Mouse (Mus musculus): ENCODE measurements around the gene Sugt1.
A peak's percentile ranks its signal among the peaks of the same experiment; 100 is the strongest.

Gene Sugt1

DNA sequence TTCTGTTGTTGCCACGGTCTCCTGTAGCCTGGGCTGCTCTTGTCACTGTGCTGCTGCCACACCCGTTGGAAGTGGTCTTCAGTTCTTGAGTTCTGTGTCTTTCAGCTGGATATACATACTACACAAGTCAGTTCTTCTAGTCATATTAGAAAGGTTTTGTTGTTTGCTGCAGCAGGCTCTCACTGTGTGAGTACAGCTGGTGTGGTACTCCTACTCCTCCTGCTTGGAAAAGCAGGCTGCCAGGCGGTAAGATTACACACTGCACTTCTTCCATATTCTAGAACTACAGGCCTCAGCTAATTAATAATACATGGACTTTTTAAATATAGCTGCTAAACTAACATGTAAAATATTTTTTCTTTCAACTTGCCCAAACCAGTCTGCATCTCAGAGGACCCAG is 19.4 kb downstream of the Sugt1 start:
- DNase-seq (ENCODE audit: low spot score), result no peak

DNA sequence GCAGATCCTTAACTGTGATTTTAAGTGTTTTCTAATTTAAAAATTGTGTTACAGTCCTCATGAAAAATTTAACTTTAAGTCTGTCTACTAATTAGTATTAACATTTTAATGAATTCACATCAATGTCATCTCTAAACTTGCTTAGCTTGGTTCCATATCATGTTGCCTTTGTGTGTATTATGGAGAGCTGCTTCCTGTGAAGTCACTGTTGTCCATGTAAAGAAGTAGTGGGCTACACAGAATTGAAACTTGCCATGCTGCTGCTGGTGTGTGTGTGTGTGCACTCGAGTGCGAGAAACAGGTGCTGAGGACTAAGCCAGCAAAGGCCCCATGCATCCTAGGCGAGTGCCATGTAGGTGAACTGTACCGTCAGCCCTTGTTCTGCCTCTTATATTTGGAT is 19.9 kb downstream of the Sugt1 start:
- no peak for DNase-seq (ENCODE audit: low spot score)

DNA sequence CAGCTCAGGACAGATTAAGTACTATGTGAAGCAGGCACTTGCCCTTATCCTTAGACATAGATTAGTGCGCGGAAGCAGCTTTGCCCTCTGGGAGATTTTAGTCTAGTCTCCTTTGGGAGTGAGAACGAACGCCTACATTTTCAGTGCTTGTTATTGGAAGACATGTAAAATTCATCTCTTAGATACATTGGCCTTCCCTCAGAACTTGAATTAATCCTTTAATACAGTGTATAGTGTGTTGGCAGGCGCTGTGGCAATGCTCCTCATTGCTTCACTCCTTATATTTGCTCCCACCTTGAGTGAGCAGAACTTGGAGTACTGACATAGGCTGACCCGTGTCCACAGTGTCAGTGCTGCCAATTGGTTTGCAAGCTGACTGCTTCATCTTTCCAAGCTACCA is 20.8 kb downstream of the Sugt1 start:
- DNase-seq (ENCODE audit: low spot score), result no peak

DNA sequence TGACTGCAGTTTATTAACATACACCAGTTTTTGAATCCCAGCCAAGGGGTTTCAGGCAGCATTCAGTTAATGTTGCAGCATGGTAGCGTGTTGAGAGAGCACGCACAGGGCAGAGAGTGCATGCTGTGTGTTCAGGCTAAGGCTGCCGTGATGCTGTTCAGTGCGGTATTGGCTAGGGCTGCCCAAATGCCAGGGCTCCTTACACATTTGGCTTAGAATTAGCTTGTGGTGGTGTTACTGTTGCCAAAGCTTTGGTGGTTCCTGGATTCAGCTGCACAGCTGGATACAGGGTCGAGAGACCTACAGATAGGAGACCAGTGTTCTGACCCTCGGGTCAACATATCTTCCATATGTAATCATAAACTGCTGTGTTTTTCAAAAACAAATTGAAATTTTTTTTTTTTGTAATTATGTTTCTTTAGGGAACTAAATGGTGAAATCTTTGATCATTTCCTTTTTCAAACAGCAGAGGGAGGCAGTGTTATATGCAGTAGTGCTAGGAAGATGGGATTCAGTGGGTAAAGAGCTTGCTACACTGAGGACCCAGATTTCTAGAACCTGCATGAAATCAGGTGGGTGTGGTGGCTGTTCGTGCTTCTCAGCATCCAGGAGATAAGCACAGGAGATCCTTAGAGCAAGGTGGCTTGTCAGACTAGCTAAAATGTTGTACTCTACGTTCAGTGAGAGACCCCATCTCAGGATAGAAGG is 29.8 kb downstream of the Sugt1 start:
- DNase-seq (ENCODE audit: low spot score), result no peak

DNA sequence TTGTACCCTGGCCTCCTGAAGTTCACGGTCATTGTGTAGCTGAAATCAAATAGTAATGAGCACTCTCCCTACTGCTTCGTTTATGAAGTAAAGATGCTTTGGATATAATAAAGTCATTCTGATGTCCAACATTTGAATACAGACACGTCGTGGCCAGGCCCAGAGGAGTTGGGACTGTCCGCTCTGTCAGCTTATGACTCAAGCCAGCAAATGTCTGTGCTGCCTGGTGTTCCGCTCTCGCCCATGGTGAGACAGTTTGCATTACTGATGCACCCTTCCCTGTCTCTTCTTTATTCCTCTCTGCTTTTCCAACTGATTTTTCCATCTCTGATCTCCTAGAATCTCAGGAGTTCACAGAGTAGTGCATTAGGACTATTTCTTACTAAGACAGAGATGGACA is 32.3 kb downstream of the Sugt1 start:
- DNase-seq (ENCODE audit: low spot score), result no peak

DNA sequence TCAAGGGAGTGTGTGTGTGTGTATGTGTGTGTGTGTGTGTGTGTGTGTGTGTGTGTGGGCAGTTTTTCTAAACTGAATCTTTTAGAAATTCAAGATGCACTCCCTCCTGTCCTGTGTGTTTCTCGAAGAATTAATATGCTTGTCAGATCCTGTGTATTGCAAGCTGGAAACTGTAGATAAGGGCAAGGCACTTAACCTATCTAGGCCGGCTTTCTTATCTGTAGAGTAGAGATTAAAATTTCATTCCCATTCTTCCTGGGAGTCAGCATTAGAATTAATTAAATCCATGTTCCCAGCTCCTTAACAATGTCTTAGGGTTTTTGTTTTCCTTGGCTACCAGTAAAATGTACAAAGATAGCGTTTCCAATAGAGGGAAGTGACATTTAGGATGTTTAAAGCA is 33.7 kb downstream of the Sugt1 start:
- DNase-seq (ENCODE audit: low spot score), result no peak

DNA sequence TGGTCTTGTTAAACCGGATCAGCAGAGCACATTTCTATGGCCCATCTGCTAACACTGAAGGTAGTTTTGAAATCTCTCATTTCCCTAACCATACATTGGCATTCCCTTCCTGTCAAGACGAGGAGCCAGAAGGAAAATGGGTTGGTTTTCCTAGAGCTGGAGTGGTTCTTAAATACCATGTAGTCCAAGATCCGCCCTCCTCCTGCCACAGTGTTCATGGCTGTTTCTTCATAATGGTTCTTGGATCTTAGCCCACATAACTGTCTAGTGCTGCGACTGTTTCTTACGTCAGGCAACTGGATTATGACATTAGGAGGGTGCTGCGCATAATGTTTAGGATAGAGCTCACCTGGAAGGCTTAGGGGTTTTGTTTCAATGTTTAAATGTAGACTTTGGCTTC is 44.8 kb downstream of the Sugt1 start:
- no peak for DNase-seq (ENCODE audit: low spot score)

DNA sequence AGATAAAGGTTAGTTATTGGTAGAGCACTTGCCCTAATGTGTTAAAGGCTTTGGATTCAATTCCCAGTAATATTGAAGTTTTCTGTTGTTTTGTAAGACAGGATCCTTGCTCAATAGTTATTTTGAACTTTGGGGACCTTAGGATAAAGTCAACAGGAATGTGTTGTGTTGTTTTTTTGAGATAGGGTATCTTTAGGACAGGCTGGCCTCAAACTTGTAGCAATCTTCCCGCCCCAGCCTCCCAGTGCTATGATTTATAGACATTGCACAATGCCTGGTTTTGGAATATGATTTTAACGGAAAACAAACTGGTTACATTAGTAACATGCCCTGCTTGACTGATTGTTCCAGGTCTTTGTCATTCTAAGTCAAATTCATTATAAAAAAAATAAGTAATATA is 45.7 kb downstream of the Sugt1 start:
- no peak for DNase-seq (ENCODE audit: low spot score)

DNA sequence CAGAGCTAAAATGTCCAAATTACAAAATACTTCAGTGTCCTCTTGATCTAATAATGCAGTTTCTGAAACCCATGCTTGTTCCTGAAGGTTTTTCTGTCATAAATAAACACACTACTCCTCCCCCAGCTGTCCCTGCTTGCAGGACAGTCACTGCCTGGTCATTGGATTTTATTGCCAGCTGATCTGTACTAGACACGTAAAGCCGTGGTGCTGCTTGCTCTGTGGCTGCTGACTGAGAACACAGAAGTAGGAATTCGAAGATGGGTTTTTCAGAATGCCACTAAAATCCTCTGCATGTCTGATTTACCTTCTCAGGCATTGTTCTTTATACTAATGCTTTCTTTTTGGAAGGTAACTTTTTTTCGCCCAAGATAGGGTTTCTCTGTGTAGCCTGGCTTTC is 49.3 kb downstream of the Sugt1 start:
- DNase-seq (ENCODE audit: low spot score), result no peak

DNA sequence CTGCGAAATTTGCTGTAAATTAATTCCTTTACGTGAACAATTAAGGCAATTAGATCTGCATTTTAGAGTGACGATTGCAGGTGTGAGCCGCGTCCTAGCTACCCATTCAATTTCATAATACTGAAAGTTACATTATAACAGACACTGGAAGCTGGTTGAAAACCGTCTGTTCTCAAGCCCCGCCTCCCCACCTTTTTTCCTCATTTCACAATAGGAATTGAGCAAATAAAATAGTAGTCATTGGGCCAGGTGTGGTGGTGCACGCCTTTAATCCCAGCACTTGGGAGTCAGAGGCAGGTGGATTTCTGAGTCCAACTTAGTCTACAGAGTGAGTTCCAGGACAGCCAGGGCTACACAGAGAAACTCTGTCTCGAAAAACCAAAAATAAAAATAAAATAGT is 54.6 kb downstream of the Sugt1 start:
- DNase-seq (ENCODE audit: low spot score), result no peak

DNA sequence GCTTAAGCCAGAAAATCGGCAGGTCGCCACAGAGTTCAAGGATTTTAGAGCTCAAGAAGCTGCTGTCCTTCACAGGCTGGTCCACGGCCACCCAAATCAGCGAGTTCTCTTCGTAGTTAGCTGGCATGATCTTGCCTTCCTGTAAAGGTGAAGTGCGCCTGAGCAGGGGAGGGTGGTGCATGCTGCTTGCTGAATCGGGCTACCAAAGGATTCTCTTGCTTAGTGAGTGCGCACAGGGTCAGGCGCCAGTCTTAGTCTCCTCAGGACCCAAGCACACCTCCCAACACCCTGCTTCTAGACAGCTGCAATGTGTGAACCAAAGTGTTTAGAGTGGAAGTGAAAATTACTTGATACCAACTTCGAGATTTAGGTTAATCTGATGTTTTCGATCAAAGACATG is 57.9 kb downstream of the Sugt1 start:
- peak; percentile 9 for DNase-seq (ENCODE audit: low spot score)

DNA sequence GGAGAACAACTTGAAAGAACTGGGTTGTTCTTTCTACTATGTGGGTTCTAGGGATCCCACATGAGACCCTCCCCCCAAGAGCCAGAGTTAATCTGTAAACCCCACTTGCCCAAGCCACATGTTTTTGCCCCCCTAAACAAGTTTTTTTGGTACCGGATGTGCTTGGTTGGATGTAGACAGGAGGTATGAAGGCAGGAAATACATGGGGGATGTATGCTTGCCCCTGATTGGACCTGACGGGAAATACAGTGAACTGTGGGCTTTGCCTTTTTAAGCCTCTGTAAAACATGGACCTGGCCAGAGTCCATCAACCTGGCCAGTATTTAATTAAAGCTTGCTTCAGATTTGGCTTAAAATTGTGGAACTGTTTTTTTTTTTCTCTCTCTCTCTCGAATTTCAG is 62.2 kb downstream of the Sugt1 start:
- DNase-seq (ENCODE audit: low spot score), result no peak

DNA sequence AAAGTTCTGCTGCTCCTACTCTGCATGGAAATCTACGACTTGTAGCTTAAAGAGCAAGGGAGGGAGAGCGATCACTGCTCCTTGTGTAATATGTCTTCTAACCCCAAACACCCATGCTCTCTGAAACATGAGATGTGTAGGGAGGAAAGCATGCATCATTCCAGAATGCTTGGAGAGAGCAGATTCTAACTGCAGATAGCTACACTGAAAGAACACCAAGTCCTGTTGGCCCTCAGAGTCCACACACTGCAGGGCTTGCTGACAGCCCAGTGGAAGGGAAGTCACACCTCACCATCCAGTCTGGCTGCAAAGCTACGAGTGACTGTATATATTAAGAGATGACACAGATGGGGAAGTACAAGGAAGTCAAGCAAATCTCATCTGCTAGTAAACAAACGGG is 65.2 kb downstream of the Sugt1 start:
- DNase-seq (ENCODE audit: low spot score), result no peak

DNA sequence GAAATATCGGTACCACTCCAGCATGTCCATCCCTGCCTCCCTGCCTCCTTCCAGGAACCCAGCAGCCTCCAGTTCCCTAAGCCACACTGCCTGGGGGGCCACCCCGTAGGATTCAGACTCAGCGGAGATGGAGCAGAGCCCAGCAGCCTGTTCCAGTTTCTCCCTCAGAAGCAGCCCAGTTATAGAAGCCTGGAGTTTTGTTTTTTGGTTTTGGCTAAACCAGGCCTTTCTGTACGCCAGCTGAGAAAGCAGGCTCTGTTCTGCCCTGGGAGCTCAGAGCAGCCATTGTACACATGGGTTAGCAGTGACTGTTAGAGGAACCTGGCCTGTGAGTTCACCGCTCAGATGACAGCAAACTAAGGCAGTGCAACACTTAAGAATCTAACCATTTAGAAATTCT is 70.8 kb downstream of the Sugt1 start:
- peak; percentile 24 for DNase-seq (ENCODE audit: low spot score)

DNA sequence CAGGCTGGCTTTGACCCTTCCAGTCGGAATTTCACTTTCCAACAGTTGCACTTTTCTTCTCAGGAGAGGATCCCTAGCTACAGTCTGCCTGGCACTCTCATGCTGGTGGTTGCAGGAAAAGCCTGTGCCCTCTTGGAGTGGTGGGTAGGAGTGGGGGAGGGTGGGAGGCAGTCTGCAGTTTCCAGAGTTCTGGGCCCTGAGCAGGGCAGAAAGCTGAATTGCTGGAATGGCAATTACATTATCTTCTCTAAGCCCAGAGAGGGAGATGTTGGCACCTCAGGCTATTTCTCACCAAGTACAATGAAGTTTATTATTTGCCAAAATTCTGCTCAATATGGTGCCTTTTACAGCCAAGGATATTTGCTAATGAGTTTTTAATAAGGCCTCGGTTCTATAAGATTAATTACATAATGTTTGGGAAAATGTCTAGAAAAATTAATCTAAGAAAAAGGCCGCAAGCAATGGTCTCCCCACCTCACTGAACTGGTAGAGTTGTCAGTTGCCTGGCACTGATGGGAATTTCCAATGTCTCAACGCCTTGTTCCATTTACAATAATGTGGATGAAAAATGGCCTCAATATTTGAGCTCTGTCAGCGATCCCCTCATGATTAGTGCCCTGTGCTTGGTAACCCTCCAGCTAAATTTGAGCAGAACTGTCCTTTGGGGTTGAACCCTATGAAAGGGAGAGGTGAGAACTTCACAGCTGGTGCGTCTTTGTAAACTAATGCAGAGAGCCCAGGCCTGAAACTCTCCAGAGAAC is 71.4 kb downstream of the Sugt1 start:
- DNase-seq (ENCODE audit: low spot score), result no peak

DNA sequence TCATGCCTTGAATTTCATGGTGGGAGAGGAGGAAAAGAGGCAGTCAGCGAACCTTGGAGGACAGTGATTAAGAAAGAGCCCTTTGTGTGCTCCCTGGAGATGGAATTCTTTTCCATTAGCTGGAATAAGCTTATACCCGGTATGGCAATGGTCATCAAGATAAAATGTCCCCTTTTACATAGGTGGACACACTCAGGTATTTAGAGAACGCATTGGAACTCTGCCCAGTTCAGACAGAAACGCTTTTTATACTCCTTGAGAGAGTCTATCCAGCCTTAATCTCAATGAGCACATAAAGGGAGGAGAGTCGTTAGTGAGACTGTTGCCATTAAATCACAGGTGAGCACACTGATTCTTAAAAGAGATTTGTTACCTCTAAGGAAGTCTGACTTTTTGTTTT is 73.0 kb downstream of the Sugt1 start:
- DNase-seq (ENCODE audit: low spot score), result no peak

DNA sequence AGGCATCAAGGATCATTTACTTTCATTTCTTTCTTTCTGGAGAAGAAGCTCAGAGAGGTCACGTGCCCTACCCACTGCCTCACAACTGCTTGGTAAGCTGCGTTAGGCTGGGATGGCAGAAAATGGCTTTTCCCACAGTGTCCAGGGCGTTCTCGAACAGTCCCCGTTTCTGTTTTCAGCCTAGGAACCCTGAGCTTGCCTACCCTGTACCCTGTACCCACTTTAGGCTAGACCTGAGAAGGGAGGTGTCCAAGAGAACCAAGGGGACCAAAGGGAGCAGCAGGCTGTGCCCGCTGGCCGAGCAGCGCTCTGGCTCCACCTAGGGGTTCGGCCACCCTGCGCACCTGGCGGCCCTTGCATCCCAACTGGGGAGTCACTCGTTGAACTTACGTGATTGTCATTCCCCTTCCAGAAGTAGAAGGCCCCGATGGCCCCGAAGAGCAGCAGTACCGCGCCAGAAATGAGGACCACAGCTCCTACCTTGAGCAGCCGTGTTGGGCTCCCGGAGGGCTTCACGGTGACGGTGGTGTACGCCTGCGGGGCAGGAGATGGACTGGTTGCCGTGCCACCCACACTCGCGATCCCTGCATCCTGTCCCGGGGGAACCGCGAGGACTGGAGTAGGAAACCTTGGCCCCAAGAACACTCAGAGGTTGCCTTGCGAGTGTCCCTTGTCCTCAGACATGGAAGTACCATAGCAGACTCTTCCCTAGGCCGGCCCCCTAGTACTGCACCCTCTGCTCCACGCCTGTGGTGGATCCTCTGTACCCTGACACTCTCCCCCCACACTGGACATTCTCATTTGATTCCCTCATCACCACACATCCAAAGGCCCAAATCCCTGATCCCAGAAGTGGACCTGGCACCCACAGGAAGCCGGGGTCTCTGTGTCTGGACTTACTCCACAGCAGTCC is 73.8 kb downstream of the Sugt1 start:
- peak; percentile 83 for DNase-seq (ENCODE audit: low spot score)

DNA sequence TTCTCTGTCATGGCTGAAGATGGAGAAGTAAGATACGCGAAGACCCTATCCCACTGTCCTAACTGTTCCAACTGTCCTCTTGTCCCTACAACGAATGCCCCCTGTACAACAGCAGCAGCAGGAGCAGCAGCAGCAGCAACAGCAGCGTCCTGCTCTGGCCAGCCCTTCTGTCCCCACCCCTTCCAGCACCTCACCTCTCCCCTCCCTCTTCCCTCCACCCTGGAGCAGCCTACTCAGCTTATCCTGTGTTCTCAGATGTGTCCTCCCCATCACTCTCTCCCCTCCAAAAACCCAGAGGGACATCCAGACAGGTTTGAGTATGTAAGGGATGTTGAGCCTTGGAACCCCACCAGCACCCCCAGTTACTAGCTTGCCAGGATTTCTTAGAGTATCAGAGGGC is 74.5 kb downstream of the Sugt1 start, which contains the start of gene Cnmd:
Gene Cnmd (minus strand): TSS at position 170 of the 400 bp plus-strand sequence.
- DNase-seq (ENCODE audit: low spot score), result peak; percentile 12

DNA sequence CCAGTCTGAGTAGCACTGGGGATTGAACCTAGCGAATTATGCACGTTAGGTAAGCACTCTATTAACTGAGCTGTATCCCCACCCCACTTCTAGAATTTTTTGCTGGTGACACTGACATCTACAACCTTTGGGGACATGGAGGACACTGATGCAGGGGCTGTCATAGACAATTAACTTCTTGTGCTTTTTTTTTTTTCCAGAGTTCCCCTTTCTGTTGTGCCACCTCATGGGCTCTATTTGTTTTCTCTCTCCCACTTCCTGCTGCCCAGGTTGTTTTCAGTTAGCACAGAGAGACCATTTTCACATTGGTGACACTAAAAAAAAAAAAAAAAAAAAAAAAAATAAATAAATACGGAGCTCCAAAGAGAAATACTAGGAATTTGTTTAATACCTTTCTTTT is 83.5 kb downstream of the Sugt1 start:
- DNase-seq (ENCODE audit: low spot score), result no peak

DNA sequence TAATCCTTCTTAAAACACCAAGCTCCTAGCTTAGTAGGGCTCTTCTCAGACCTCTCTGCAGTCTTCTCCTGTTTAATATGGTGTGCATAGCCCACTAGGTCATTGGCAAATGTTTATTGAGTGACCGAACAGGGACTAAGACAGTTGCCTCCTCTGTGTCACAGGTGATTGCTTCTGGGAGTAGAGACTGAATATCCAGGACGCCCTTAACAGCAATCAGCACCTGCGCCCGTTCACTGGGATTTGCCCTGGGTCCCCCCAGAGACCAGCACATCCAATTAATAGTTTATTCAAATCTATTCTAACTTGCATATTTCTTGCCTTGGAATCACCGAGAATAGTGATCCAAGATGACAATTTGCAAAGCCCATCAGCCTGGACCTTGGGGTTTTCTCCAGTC is 85.1 kb downstream of the Sugt1 start:
- no peak for DNase-seq (ENCODE audit: low spot score)

DNA sequence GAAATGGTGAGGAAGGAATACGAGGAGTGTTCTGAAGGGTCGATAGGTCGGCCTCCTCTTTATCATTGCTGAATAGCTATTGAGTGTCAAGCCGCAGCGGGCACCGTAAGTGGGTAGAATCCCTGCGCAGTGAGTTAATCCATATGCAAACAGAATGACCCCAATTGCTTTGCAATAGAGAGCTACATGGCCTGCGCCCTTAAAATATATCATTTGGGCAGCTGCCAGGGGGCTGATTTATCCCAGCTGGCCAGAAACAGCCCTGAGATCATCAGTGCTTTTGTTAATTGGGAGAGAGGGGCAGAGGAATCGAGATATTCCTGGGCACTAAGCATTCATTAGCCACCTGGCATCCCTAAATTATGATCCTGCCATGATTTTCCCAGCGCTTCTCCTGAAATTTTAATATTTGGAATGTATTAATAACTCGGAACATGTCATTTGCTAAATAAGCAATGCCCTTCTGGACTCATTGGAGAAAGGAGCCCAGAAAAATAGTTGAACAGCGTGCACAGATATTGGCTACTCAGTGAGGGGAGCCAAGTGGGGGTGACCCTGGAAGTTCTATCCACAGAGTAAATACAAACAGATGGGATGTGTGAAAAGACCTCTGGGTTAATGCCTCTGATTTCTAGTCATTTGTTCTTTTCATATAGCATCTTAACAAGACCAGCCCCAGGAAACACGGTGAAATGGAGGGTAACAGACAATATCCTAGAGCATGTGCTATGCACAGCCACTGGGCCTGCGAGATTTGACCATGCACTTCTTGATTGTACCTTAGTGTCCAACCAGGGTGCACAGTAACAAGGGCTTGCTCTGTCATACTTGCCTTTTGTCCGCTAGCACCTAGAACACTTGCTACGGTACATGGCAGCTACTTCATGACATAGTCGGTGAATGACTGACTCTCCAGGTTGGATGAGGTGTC is 85.9 kb downstream of the Sugt1 start:
- DNase-seq (ENCODE audit: low spot score), result no peak
